Mouse (Mus musculus): ENCODE measurements around the gene Kcna10.

Gene Kcna10

DNA sequence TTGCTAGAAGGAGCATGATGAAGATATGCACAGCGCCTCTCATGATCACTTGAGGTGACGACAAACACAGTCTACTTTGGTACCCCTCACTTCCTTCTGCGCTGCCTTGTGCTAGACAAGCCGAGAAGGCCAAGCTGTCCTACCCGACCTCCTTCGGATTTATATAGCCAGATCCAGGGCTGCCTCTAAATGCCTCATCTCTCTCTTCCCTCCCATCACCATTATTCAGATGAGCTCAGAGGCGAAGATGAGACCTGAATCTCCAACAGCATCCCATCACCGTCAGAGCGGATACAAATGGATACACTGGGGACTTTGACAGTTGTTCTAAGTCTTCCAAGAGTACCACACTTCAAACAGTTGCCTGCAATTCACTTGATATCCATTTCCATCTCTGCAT lies 56.8 kb downstream of the Kcna10 start, which contains the start of gene Prok1:
Gene Prok1, minus strand, starts transcription at position 101 of the 400 bp plus-strand sequence.
- DNase-seq (ENCODE audit: low read depth in 1 of 2, low spot score in 2 of 2) = no peak

DNA sequence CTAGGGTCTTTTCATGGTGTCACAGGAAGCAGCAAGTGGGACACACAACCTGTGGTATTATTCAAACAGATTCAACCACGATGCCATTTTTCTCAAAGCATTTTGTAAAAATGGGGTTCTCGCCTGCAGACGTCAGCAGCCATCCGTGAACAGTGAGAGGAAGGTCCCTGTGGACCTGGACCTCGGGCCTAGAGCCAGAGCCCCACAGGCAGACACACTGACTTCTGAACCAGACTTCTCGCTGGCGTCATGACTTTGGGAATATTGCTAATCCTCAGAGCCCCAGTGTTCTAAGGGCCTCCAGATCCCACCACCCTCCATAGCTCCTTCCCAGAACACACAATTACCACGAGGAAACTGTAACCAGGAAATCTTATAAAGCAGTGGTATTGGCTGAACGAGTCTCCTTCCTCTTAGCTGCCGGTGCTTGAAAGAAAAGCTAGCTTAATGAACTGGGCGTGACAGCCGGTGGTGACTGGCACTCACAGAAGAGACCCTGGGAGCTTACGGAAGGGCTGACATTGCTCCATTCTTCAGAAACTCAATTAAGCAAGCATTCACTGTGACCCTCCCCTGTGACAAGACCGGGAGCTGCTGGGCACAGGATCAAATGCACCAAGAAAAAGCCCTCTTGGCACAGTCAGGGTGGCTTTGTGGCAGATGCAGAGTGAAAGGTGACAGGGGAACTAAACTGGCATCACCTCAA lies 58.7 kb downstream of the Kcna10 start:
- DNase-seq (ENCODE audit: low read depth in 1 of 2, low spot score in 2 of 2) = no peak

Measured in monocyte, adult 2 months (primary cell).